Mouse (Mus musculus) adrenal gland (tissue): ENCODE measurements around the gene Wasf1.

Experiments
- intact Hi-C: fragments of 180-260 bp; cut with DNase I; formaldehyde crosslinking; loops from one replicate; pipeline ENCODE4 v1.15.1; 2025

Wasf1 gene

GRCm38 (mm10) chr10:40970601-40971245 is 87.4 kb downstream of the Wasf1 start:
- intact Hi-C loops, result no loop called here

- intact Hi-C loops, result no loop called here
These were observed 88.0 kb downstream of the Wasf1 start for GRCm38 (mm10) chr10:40971256-40971655.

GRCm38 (mm10) chr10:40983761-40984160 is 100.5 kb downstream of the Wasf1 start:
- intact Hi-C loops, result no loop called here

GRCm38 (mm10) chr10:40984600-40984999 is 101.3 kb downstream of the Wasf1 start:
- intact Hi-C loops, result no loop called here

DNA sequence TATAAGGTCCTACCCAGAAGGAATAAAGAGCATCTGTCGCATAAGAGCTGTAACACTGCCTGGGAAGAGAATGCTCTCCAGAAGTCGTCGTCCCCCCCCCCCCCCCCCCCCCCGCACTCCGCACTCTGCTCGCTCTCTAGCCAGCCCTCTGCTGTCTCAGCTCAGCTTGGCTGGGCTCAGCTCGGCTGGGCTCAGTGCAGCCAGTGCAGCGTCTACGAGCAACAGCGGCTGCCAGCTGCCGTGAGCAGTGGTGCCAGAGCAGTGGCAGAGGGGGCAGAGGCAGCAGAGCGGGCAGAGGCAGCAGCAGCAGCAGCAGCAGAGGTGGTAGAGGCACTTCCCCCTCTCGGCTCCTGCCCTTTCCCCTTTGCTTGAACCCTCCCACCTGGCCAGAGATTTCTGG is 102.1 kb downstream of the Wasf1 start:
- intact Hi-C loops, result no loop called here
